Mouse (Mus musculus) frontal cortex, adult (tissue): Measurements from ENCODE around the gene Olfr811.

ENCODE experiments used
- ATAC-seq: cut with Nextera tagmentation; 2 replicates; pipeline ENCODE4 v1.9.2; 2017; ENCODE audit warnings: mild to moderate bottlenecking, moderate library complexity, mixed read lengths; ENCODE audit not compliant: low TSS enrichment

Olfr811 gene

GRCm38 (mm10) chr10:129804296-129804695 lies at the start of gene Olfr811:
Gene Olfr811 (minus strand): TSS chr10:129804396.
- ATAC-seq: no peak

GRCm38 (mm10) chr10:129847343-129847742 lies 43.1 kb upstream of the Olfr811 start:
- no peak for ATAC-seq

GRCm38 (mm10) chr10:129845994-129846393 lies 41.8 kb upstream of the Olfr811 start, which contains the start of gene Olfr812:
Gene Olfr812 (minus strand): TSS chr10:129846094.
- ATAC-seq: no peak

- no peak for ATAC-seq
These were observed 9.4 kb downstream of the Olfr811 start, which contains the start of gene Olfr810 for GRCm38 (mm10) chr10:129794817-129795216. Gene Olfr810 (minus strand): TSS chr10:129794917.

GRCm38 (mm10) chr10:129778123-129778522 lies 26.1 kb downstream of the Olfr811 start:
- ATAC-seq: no peak

GRCm38 (mm10) chr10:129774338-129774737 lies 29.9 kb downstream of the Olfr811 start, which contains the start of gene Olfr809:
Gene Olfr809 (plus strand): TSS chr10:129774638.
- no peak for ATAC-seq

GRCm38 (mm10) chr10:129765182-129765581 lies 39.0 kb downstream of the Olfr811 start, which contains the start of gene Olfr808:
Gene Olfr808 (plus strand): TSS chr10:129765482.
- no peak for ATAC-seq

GRCm38 (mm10) chr10:129757693-129758092 lies 46.5 kb downstream of the Olfr811 start, which contains the start of gene Olfr807:
Gene Olfr807 (minus strand): TSS chr10:129757793.
- ATAC-seq: no peak
